Mouse (Mus musculus) testis, adult 2 months (tissue): ENCODE results near the gene Cyth2. TPM values are rescaled to one million over a fixed set of nuclear protein-coding genes. Genes with fewer than 3 reads are reported as not detected.

Source experiments
- H3K27ac ChIP-seq: fragments of 200-500 bp; 2 replicates; pipeline ENCODE4 v1.5.1; 2012; ENCODE audit warnings: low read depth, low read length; ENCODE audit not compliant: control insufficient read depth, insufficient read depth
- H3K27me3 ChIP-seq: fragments of 200-500 bp; 2 replicates; pipeline ENCODE4 v1.6.1; 2012; ENCODE audit warnings: mild to moderate bottlenecking, low read length, moderate library complexity; ENCODE audit not compliant: control insufficient read depth, insufficient read depth
- H3K36me3 ChIP-seq: fragments of 200-500 bp; 2 replicates; pipeline ENCODE4 v1.6.1; 2012; ENCODE audit warnings: mild to moderate bottlenecking, low read length; ENCODE audit not compliant: control insufficient read depth, insufficient read depth
- H3K4me1 ChIP-seq: fragments of 200-500 bp; 2 replicates; pipeline ENCODE4 v1.6.1; 2012; ENCODE audit warnings: low read length; ENCODE audit not compliant: control insufficient read depth, insufficient read depth
- H3K4me3 ChIP-seq: fragments of 200-500 bp; 2 replicates; pipeline ENCODE4 v1.5.1; 2012; ENCODE audit warnings: low read depth, mild to moderate bottlenecking, low read length, moderate library complexity, mixed read lengths; ENCODE audit not compliant: control insufficient read depth
- CTCF ChIP-seq: fragments of 200-500 bp; IDR thresholded peaks from 2 replicates; pipeline ENCODE4 v1.5.1; 2012; ENCODE audit warnings: low read depth, mild to moderate bottlenecking, inconsistent platforms, low read length, moderate library complexity; ENCODE audit not compliant: control insufficient read depth, insufficient read depth, insufficient replicate concordance
- POLR2A ChIP-seq: fragments of 200-500 bp; IDR thresholded peaks from 2 replicates; pipeline ENCODE4 v1.6.1; 2012; ENCODE audit warnings: low read depth, mild to moderate bottlenecking, inconsistent platforms, low read length, moderate library complexity; ENCODE audit not compliant: control insufficient read depth
- polyA plus RNA-seq: library from polyadenylated mRNA; depleted of rRNA; stranded (reverse); fragments of >200 nt; gene quantifications from 2 replicates; pipeline ENCODE4 v1.2.3, GENCODE M21; 2012

The Cyth2 gene
- polyA plus RNA-seq, 1 experiment: 149 TPM

- Histone ChIP-seq H3K4me3 (peak overlapping the region; percentile 74), H3K27me3 (no peaks in the 10 kb centered on the region), H3K36me3 (no peaks in the 10 kb centered on the region), H3K27ac (no peak overlapping the region), H3K4me1 (peaks cover 32% of the 10 kb centered on the region)
- no peak for TF ChIP-seq CTCF
- TF ChIP-seq POLR2A: no peak
Observed at GRCm38 (mm10) chr7:45785388-45786135, 28.8 kb downstream of the Cyth2 start.

- H3K27me3 ChIP-seq: no peaks in the 10 kb centered on the region
- TF ChIP-seq CTCF (no peak), POLR2A (peak; percentile 19; the same call in 1 of the 2 replicates)
- no peaks in the 10 kb centered on the region for H3K36me3 ChIP-seq
- no peak within 1 kb of the TSS for H3K27ac ChIP-seq
- H3K4me1 ChIP-seq: peaks cover 32% of the 10 kb centered on the region
- H3K4me3 ChIP-seq: peak within 1 kb of the TSS; percentile 83
Observed at GRCm38 (mm10) chr7:45784524-45785372, 29.6 kb downstream of the Cyth2 start, which contains the start of gene Sult2b1. TSS of gene Sult2b1 (minus strand) at chr7:45784669.

- TF ChIP-seq POLR2A: no peak; the same call in 1 of the 2 replicates
- TF ChIP-seq CTCF: no peak
- Histone ChIP-seq H3K27ac (peak within 1 kb of the TSS; percentile 10; the same call in 1 of the 2 replicates), H3K36me3 (no peaks in the 10 kb centered on the region), H3K4me1 (peaks cover 38% of the 10 kb centered on the region), H3K4me3 (peak within 1 kb of the TSS; percentile 83), H3K27me3 (no peaks in the 10 kb centered on the region)
Observed at GRCm38 (mm10) chr7:45783511-45784091, 30.8 kb downstream of the Cyth2 start, which contains the start of gene Lmtk3. TSS of gene Lmtk3 (plus strand) at chr7:45783738.

GRCm38 (mm10) chr7:45782271-45782670, 32.1 kb downstream of the Cyth2 start:
- no peak for TF ChIP-seq CTCF
- no peak for TF ChIP-seq POLR2A
- Histone ChIP-seq H3K4me1 (peaks cover 32% of the 10 kb centered on the region), H3K36me3 (no peaks in the 10 kb centered on the region), H3K27ac (no peak overlapping the region), H3K4me3 (no peak overlapping the region), H3K27me3 (no peaks in the 10 kb centered on the region)

- Histone ChIP-seq H3K27me3 (no peaks in the 10 kb centered on the region), H3K27ac (no peak overlapping the region), H3K4me1 (peaks cover 13% of the 10 kb centered on the region), H3K4me3 (peak overlapping the region; percentile 70), H3K36me3 (no peaks in the 10 kb centered on the region)
- TF ChIP-seq POLR2A (no peak), CTCF (no peak)
Observed at GRCm38 (mm10) chr7:45779081-45779641, 35.2 kb downstream of the Cyth2 start.

GRCm38 (mm10) chr7:45775237-45775636, 39.1 kb downstream of the Cyth2 start:
- Histone ChIP-seq H3K27ac (no peak overlapping the region), H3K4me3 (no peak overlapping the region), H3K27me3 (no peaks in the 10 kb centered on the region), H3K4me1 (peaks cover 6% of the 10 kb centered on the region), H3K36me3 (no peaks in the 10 kb centered on the region)
- TF ChIP-seq POLR2A (no peak), CTCF (no peak)
